Mouse (Mus musculus) hindbrain, embryonic 16.5 days (tissue): ENCODE results near the gene Pcnx2. TPM values are rescaled to one million over a fixed set of nuclear protein-coding genes. Genes with fewer than 3 reads are reported as not detected.

Experiments
- ATAC-seq: fragments of 200-750 bp; cut with Nextera tagmentation; 2 replicates; pipeline ENCODE4 v1.8.0; 2017; ENCODE audit warnings: moderate TSS enrichment, moderate library complexity
- H3K27ac ChIP-seq: fragments of 300-500 bp; sonication (generic); 2 replicates; pipeline ENCODE4 v1.5.1; 2014; ENCODE audit warnings: low read depth, mild to moderate bottlenecking, control low read depth, low read length, moderate library complexity
- H3K27me3 ChIP-seq: fragments of 300-500 bp; sonication (generic); replicated peaks from 2 replicates; pipeline ENCODE4 v1.6.1; 2014; ENCODE audit warnings: low read length; ENCODE audit not compliant: control insufficient read depth, insufficient read depth
- H3K36me3 ChIP-seq: fragments of 300-500 bp; sonication (generic); 2 replicates; pipeline ENCODE4 v1.6.1; 2014; ENCODE audit warnings: mild to moderate bottlenecking, low read length, moderate library complexity, mixed read lengths; ENCODE audit not compliant: control insufficient read depth, insufficient read depth
- H3K4me1 ChIP-seq: fragments of 300-500 bp; sonication (generic); 2 replicates; pipeline ENCODE4 v1.6.1; 2014; ENCODE audit warnings: low read depth, low read length; ENCODE audit not compliant: control insufficient read depth, insufficient read depth
- H3K4me2 ChIP-seq: fragments of 300-500 bp; sonication (generic); 2 replicates; pipeline ENCODE4 v1.6.1; 2014; ENCODE audit warnings: mild to moderate bottlenecking, low read length, control low read depth, moderate library complexity
- H3K4me3 ChIP-seq: fragments of 300-500 bp; sonication (generic); 2 replicates; pipeline ENCODE4 v1.5.1; 2014; ENCODE audit warnings: mild to moderate bottlenecking, low read length, control low read depth, moderate library complexity
- H3K9ac ChIP-seq: fragments of 300-500 bp; sonication (generic); 2 replicates; pipeline ENCODE4 v1.6.1; 2014; ENCODE audit warnings: low read depth, mild to moderate bottlenecking, control low read depth, low read length, moderate library complexity
- H3K9me3 ChIP-seq: fragments of 300-500 bp; sonication (generic); 2 replicates; pipeline ENCODE4 v1.6.1; 2014; ENCODE audit warnings: mild to moderate bottlenecking, low read length, moderate library complexity; ENCODE audit not compliant: control insufficient read depth
- WGBS: fragments of 180-500 bp; shearing (Covaris S2); extraction: QIAGEN DNeasy Blood & Tissue Kit; methylation state at CpG from one replicate; pipeline ENCODE4 v1.1.7; 2014; 5-methylcytosine and 5-hydroxymethylcytosine counted together
- polyA plus RNA-seq: library from polyadenylated mRNA; unstranded; fragments of >200 nt; fragmentation: Nextera tagmentation; extraction: Ambion mirVana; gene quantifications from 2 replicates; pipeline ENCODE4 v1.2.1, GENCODE M21; 2015

Gene Pcnx2
- 4.1 and 5.9 TPM in 2 replicates for polyA plus RNA-seq

DNA sequence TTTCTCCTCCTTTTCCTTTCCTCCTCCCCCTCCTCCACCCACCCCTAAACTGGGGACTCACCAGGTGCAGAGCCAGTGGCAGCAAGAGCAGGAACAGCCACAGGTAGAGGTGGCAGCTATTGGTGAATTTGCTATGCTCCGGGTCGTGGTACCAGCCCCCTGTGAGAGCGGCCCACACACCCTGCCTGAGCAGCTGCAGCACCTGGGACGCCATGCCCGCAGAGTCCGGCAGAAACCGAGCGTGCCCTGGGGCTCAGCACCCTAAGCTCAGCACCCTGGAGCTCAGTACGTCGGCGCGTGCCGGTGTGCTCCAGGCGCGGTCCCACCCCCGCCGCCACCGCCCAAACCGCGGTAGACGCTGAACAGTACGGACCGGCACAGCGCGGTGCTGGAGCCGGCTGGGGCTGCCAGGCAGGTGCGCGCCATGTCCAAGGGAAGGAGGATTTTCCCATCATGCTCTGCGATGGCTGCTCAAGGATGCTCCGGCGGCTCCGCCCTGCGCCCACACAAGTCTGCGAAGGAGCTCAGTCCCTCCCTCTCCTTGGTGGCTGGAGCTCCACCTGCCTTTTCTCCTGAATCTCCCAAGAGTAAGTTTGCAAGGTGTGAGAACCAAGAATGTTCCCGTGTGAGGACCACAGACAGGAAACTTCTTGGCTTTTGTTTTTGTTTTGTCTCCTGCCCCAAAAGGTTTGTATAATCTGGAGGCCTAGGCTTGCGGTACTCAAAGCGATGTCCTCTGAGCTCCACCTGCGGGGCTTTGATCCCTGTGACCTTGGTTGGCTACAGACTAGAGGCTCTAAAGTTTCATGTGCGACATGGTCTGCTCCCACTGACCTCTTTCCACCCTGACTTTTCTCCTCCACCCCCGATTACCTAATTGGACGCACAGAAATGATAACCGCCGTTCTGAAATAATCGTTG is at the start of gene Pcnx2:
Gene Pcnx2, minus strand, starts transcription at position 450 of the 921 bp plus-strand sequence.
- peaks cover 9% of the 10 kb centered on the region for H3K4me1 ChIP-seq
- WGBS: 5% methylated on average over 44 of the region's 44 CpGs
- H3K27me3 ChIP-seq: no peaks in the 10 kb centered on the region
- H3K9me3 ChIP-seq: no peaks in the 10 kb centered on the region
- peak within 1 kb of the TSS; percentile 81 for H3K27ac ChIP-seq
- peak; percentile 92 for ATAC-seq
- peak within 1 kb of the TSS; percentile 85 for H3K9ac ChIP-seq
- H3K4me3 ChIP-seq: peak within 1 kb of the TSS; percentile 79
- H3K4me2 ChIP-seq: peak within 1 kb of the TSS; percentile 65
- H3K36me3 ChIP-seq: no peaks in the 10 kb centered on the region

DNA sequence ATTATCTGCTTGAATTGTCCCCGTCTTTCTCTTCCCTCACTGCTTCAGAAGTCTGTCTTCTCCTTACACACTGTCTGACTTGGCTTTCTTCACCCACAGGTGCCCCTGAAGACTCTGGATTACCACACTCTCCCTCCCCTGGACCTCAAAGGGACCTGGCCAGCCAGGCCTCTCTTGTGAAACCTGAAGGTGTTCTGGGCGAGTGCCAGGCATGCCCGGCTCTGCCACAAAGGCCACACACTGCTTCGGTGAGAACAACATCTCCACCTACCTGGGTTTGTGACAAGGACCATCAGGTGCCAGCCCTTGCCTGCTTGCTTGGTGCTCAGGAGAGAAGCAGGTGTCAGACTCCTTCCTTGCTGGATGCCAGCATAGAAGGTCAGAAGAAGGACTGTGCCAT is 46.4 kb upstream of the Pcnx2 start:
- ATAC-seq: no peak
- no peak overlapping the region for H3K4me3 ChIP-seq
- H3K9me3 ChIP-seq: no peaks in the 10 kb centered on the region
- no peak overlapping the region for H3K9ac ChIP-seq
- H3K4me1 ChIP-seq: no peaks in the 10 kb centered on the region
- no peak overlapping the region for H3K4me2 ChIP-seq
- no peaks in the 10 kb centered on the region for H3K27me3 ChIP-seq
- WGBS: 86% methylated on average over 4 of the region's 4 CpGs
- H3K27ac ChIP-seq: no peak overlapping the region
- H3K36me3 ChIP-seq: no peaks in the 10 kb centered on the region

DNA sequence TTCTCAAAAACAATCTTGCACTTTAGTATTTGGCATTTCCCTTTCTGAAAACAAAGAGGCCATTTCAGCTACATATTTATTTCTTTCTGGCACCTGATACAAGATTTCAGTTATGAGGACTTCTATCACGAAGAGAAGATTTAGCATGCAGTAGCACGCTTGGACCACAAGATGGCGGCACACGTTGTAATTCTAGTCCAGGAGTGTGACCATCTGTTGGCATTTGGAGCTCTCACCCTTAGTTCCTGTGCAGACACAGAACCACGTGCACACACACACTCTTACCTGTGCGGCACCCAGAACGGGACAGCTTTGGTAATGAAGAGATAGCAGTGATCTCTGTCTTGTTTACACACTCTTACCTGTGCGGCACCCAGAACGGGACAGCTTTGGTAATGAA is 37.5 kb upstream of the Pcnx2 start:
- H3K9me3 ChIP-seq: no peaks in the 10 kb centered on the region
- H3K4me2 ChIP-seq: no peak overlapping the region
- no peak overlapping the region for H3K27ac ChIP-seq
- no peaks in the 10 kb centered on the region for H3K36me3 ChIP-seq
- WGBS: 52% methylated on average over 9 of the region's 9 CpGs
- no peaks in the 10 kb centered on the region for H3K27me3 ChIP-seq
- no peak overlapping the region for H3K9ac ChIP-seq
- no peak for ATAC-seq
- H3K4me1 ChIP-seq: no peaks in the 10 kb centered on the region
- H3K4me3 ChIP-seq: no peak overlapping the region

DNA sequence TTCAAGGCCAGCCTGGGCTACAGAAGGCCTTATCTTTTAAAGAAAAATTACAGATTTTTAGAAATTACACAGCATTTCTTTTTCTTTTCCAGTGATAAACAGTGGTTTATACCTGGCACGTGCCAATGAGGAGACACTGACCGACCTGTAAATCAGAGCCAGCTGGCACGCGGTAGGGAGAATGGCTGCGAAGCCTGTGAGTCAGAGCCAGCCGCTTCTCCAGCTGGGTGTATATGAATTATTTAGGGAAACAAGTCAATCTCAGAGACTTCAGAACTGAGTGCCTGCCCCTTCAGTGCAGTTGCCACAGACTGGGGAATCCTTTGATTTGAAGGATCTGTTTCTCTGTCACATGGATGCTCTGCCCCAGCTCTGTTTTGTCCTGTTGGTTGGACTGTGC is 33.7 kb upstream of the Pcnx2 start:
- H3K4me1 ChIP-seq: no peaks in the 10 kb centered on the region
- H3K9ac ChIP-seq: no peak overlapping the region
- no peak overlapping the region for H3K27ac ChIP-seq
- no peaks in the 10 kb centered on the region for H3K27me3 ChIP-seq
- H3K9me3 ChIP-seq: no peaks in the 10 kb centered on the region
- WGBS: 89% methylated on average over 6 of the region's 6 CpGs
- H3K4me3 ChIP-seq: no peak overlapping the region
- H3K4me2 ChIP-seq: no peak overlapping the region
- H3K36me3 ChIP-seq: no peaks in the 10 kb centered on the region
- no peak for ATAC-seq

DNA sequence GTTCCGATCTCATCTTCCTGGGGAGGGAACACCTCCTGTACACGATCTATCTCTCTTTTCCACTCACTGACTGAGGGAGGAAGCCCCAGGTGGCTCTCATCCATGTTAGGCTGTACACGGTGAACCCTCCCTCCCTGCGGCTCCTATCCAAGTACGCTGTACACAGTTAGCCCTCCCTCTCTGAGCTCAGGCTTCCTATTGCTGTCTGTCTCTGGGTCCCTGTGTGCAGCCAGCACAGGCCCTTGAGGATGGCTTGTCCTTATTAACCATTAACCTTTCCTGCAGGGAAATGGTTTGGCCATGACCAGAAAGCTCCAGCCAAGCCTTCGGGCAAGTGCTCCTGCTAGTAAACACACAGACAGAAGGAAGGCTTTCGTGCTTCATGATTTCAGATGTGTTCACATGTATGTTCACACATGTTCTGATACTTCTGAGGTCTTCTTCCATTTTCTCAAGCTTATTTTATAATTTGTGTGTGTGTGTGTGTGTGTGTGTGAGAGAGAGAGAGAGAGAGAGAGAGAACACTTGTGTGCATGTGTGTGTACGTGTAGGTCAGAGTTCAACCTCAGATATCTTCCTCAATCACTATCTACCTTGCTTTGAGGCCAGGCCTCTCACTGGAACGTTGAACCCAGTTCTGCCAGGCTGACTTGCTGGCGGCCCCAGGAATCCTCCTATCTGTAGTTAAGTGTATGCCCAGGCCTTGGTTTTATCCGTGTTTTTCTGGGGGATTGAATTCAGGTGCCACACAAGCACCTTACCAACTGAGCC is 32.3 kb upstream of the Pcnx2 start:
- Histone ChIP-seq H3K36me3 (no peaks in the 10 kb centered on the region), H3K4me3 (no peak overlapping the region), H3K4me2 (no peak overlapping the region), H3K27ac (no peak overlapping the region), H3K9ac (no peak overlapping the region), H3K4me1 (no peaks in the 10 kb centered on the region), H3K27me3 (no peaks in the 10 kb centered on the region), H3K9me3 (no peaks in the 10 kb centered on the region)
- 86% methylated on average over 11 of the region's 11 CpGs for WGBS
- ATAC-seq: no peak

DNA sequence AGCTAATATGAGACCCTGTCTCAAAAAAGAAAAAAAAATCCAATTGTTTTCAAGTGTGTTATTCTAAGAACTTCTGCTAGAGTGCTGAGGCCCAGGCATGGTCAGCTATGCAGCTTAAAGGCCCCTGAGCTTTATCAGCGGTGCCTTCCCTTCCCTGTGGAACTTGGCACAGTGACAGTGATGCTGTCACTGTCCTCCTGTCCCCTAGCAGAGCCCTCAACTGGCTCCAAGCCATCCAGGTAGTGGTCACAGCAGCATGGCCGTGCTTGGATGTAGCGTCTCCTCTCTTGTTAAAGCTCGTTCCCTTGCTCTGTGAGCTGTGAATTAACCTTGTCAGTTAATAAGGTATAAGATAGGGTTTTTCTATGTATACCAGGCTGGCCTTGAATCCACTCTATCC is 28.5 kb upstream of the Pcnx2 start:
- no peaks in the 10 kb centered on the region for H3K9me3 ChIP-seq
- ATAC-seq: no peak
- no peaks in the 10 kb centered on the region for H3K4me1 ChIP-seq
- H3K27ac ChIP-seq: no peak overlapping the region
- 84% methylated on average over 4 of the region's 4 CpGs for WGBS
- H3K9ac ChIP-seq: no peak overlapping the region
- no peak overlapping the region for H3K4me3 ChIP-seq
- no peaks in the 10 kb centered on the region for H3K36me3 ChIP-seq
- no peak overlapping the region for H3K4me2 ChIP-seq
- no peaks in the 10 kb centered on the region for H3K27me3 ChIP-seq

DNA sequence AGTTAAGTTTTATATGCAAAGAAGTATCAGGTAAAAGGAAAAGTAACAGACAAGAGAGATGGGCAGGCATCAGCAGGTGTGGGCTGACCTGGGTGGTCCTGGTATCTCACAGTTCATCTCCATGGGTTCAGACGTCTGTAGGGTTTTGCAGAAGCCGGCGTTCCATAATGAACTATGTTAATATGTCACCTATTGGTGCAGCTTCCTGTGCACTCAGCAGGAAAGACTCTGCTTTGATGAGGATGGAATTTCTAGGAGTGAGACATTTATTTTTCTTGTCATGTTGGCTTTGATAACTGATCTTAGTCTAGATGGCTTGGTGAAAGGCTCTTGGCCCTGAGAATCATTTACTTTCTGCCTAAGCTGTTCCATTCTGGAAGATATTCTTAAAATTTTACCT is 24.2 kb upstream of the Pcnx2 start:
- no peaks in the 10 kb centered on the region; the same call in 1 of the 2 replicates for H3K4me1 ChIP-seq
- WGBS: 68% methylated on average over 3 of the region's 3 CpGs
- no peaks in the 10 kb centered on the region for H3K36me3 ChIP-seq
- no peak overlapping the region for H3K4me3 ChIP-seq
- H3K9ac ChIP-seq: no peak overlapping the region
- no peak for ATAC-seq
- no peaks in the 10 kb centered on the region for H3K27me3 ChIP-seq
- H3K27ac ChIP-seq: no peak overlapping the region
- no peak overlapping the region for H3K4me2 ChIP-seq
- no peaks in the 10 kb centered on the region for H3K9me3 ChIP-seq

DNA sequence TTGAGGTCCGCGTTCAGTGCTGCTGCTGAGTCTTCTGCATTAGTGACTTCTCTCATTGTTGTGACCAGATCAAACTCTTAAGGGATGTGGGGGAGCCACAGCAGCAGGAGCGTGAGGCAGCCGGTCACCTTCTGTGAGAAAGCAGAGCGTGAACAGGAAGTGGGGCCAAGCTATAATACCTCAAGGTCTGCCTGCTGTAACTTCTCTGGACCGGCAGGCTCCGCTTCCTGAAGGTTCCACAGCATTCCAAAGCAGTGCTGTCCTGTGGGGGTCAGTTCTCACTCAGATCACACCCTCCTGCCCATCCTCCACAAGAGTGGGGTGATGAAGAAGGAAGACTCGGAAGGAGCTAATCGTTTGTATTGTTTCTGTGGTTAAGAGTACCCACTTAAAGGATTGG is 22.6 kb upstream of the Pcnx2 start:
- Histone ChIP-seq H3K36me3 (no peaks in the 10 kb centered on the region), H3K27ac (no peak overlapping the region), H3K4me1 (no peaks in the 10 kb centered on the region; the same call in 1 of the 2 replicates), H3K4me3 (no peak overlapping the region), H3K9me3 (no peaks in the 10 kb centered on the region), H3K27me3 (no peaks in the 10 kb centered on the region), H3K4me2 (no peak overlapping the region), H3K9ac (no peak overlapping the region)
- ATAC-seq: no peak
- WGBS: 83% methylated on average over 9 of the region's 9 CpGs

DNA sequence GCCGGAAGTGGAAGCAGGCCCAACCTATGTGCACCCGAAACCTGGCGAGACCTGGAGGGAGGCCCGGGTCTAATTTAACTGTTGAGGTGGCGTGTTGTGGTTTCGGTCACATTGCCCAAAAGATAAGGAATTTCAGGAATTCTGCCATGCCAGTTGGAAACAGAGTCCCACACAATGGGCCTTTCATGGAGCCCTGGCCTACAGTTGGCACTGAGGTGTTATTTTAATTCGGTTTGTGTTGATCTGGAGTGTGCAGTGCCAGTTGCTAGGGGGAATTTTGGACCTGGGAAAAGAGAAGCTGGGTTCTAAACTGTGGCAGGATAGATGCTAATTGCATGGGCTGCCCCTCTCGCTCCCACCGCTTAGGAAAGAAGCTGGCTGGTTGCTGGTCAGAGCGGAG is 22.2 kb upstream of the Pcnx2 start:
- Histone ChIP-seq H3K4me1 (no peaks in the 10 kb centered on the region; the same call in 1 of the 2 replicates), H3K9me3 (no peaks in the 10 kb centered on the region), H3K9ac (no peak overlapping the region), H3K27ac (no peak overlapping the region), H3K4me2 (no peak overlapping the region), H3K4me3 (no peak overlapping the region), H3K27me3 (no peaks in the 10 kb centered on the region), H3K36me3 (no peaks in the 10 kb centered on the region)
- ATAC-seq: peak; percentile 63; the same call in 1 of the 2 replicates
- WGBS: 68% methylated on average over 10 of the region's 10 CpGs
